Mouse (Mus musculus) stomach, postnatal 0 days (tissue): Measurements from ENCODE around the gene Dip2b.

ENCODE experiments used
- CTCF ChIP-seq: IDR thresholded peaks from 2 replicates; pipeline ENCODE4 v1.5.1; 2016; ENCODE audit warnings: antibody characterized with exemption, low read depth, mild to moderate bottlenecking, moderate library complexity
- EP300 ChIP-seq: optimal IDR thresholded peaks from 2 replicates; pipeline ENCODE3; 2016; ENCODE audit warnings: antibody characterized with exemption

- TF ChIP-seq CTCF (no peak), EP300 (no peak)
Observed at GRCm38 (mm10) chr15:100175176-100175575, 136.7 kb downstream of the Dip2b start.
